Mouse (Mus musculus) naive thymus-derived CD4-positive, alpha-beta T cell, adult 2 months (primary cell): ENCODE measurements around the gene Gm49369.
"Not testable (repeated sequence)": the region's sequence is repeated elsewhere in the genome, so short reads cannot be mapped to it uniquely, and the experiment has no call there.

Experiments used
- DNase-seq: peaks from one replicate; pipeline ENCODE4 v3.0.0-alpha.2; 2011; ENCODE audit warnings: low read depth

Gene Gm49369

GRCm38 (mm10) chr7:142382567-142382966 lies at the start of gene Gm49369:
TSS of gene Gm49369 (minus strand) at chr7:142382667.
- DNase-seq: peak; percentile 13

- no peak for DNase-seq
Observed at GRCm38 (mm10) chr7:142431106-142431505, 48.6 kb upstream of the Gm49369 start.

GRCm38 (mm10) chr7:142430160-142430678 lies 47.8 kb upstream of the Gm49369 start:
- DNase-seq: no peak

- DNase-seq: no peak
Observed at GRCm38 (mm10) chr7:142428213-142428612, 45.7 kb upstream of the Gm49369 start.

GRCm38 (mm10) chr7:142425641-142426213 lies 43.3 kb upstream of the Gm49369 start:
- DNase-seq: no peak

DNA sequence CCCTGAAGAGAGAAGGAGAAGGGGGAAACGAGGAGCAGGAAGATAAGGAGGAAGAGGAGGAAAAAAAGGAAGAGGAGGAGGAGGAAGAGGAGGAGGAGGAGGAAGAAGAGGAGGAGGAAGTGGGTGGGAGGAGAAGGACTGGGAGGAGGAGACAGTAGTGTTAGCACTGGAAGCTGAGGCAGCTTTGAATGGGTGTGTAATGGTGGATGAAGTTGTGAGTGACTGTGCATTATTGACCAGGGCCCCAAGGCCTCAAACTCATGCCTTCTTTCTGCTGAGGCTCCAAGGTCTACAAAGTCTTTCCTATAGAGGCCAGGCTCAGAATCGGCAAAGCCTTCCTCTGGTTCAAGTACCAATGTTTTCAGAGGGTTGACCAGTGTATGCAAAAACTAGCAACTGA lies 39.4 kb upstream of the Gm49369 start:
- DNase-seq: no peak

- no peak for DNase-seq
Observed at GRCm38 (mm10) chr7:142419887-142420286, 37.4 kb upstream of the Gm49369 start.

DNA sequence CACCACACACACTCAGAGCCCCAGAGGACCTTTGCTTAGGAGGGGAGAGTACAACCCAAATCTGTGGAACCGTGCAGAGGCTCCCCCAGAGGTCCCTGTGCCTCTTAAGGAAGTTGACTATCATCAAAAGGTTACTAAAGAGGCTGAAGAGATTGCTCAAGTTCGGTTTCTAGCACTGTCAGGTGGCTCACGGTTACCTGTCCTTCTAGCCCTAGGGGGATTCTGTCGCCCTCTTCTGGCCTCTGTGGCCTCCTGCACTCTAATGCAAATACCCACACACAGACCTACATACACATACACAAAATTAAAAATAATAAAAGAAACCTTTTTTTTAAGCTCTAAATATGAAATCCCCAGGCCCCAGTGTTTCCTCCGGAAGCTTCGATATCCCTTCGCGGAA lies 36.2 kb upstream of the Gm49369 start:
- no peak for DNase-seq

DNA sequence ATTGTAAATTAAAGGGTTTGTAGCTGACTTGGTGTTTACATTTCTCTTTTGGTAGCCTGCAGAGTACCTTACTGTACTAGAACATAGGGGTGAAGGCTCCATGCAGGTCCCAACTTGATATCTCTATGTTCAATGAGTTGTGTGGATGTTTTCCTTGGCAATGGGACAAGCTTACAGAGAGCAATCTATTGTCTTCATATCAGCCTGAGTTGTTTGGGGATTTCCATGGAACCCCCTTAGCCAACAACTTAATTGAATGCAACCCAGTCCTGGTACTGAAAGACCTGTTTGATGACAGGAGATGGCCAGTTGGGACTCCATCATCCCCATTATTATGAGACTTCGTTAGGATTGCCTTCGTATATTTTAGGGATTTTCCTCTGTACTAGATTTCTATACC lies 35.6 kb upstream of the Gm49369 start:
- no peak for DNase-seq

GRCm38 (mm10) chr7:142416225-142416624 lies 33.8 kb upstream of the Gm49369 start:
- no peak for DNase-seq

DNA sequence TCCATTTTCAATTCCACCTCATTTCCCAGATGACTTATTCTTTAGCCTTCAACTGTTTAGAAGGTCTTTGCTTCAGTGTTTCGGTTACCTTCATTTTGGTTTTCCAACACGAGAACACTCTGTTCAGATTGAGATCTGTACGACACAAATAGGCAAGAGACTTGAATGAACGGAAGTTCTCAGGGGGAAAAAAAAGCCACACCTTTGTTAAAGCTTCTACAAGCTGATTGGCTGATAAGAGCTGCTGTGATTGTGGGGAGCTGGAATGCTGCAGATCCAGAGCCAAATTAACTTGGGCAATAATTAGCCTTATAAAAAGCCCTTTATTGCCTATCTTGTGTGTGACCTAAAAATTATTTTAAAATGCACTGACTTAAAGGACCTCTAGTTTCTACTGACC lies 32.8 kb upstream of the Gm49369 start:
- DNase-seq: no peak

GRCm38 (mm10) chr7:142413285-142413684 lies 30.8 kb upstream of the Gm49369 start:
- no peak for DNase-seq

DNA sequence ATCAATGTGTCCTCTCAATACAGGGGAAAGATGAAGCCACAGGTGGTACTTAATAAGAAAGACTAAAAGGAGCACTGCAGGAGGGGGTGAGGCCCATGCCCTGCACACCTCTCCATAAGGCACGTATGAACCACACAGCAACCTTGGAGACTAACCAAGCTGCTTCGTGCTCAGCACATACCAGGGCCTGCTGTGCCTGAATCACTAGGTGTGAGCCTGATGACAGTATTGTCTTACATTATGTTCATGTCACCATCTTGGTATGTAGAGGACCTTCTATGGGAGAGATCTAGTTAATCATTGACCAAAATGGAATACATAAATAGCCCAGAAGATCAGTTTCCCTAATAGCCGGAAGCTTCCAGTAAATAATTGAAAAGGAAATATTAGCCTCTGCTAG lies 27.1 kb upstream of the Gm49369 start:
- no peak for DNase-seq

DNA sequence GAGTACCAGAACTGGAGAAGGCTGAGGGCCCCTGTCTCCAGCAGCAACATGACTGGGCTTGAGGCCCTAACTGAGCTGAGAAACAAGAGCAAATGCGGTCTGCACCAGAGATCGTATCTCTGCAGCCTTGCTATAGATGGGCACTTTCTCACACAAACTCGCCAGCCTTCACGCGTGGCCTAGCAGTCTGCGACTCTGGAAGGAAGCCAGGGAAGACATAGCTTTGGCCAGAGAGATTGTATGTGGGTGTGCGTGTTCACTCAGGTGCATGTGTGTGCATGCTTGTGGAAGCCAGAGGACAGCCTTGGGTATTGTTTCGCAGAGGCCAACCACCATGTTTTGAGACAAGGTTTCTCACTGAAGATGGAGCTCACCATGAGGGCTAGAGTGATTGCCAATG lies 26.2 kb upstream of the Gm49369 start:
- DNase-seq: no peak

DNA sequence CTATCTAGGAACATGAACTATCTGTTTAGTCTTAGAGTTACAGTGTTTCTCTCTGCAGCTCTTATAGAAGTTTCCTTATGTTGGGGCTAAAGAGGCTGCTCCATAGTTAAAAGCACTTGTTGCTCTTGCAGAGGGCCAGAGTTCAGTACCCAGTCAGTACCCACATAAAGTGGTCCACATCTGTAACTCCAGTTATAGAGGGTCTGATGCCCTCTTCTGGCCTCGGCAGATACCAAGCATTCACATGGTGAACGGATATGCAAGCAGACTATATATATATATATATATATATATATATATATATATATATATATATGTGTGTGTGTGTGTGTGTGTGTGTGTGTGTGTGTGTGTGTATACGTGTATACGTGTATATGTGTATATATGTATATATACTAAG lies 25.5 kb upstream of the Gm49369 start:
- peak; percentile 51 for DNase-seq

- not testable (repeated sequence) for DNase-seq
Observed at GRCm38 (mm10) chr7:142405134-142405533, 22.7 kb upstream of the Gm49369 start.

GRCm38 (mm10) chr7:142403591-142403990 lies 21.1 kb upstream of the Gm49369 start:
- no peak for DNase-seq

DNA sequence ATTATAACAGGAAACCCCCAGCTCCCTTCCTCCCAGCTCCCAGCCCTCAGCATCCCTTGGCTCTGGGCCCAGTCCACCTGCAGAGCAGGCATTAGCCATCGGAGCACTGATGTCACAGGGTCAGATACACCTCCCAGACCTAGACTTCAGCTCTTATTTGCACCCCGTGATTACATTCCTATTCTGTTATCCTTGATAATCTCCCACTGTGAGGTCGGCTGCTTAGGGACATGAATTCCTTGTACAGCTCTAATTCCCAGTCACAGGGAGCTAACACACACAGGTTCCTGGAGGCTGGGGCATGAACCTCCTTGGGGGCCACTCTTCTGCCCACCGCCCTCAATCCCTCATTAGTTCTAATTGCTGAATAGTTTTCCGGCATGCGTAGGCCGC lies 18.3 kb upstream of the Gm49369 start:
- DNase-seq: no peak

DNA sequence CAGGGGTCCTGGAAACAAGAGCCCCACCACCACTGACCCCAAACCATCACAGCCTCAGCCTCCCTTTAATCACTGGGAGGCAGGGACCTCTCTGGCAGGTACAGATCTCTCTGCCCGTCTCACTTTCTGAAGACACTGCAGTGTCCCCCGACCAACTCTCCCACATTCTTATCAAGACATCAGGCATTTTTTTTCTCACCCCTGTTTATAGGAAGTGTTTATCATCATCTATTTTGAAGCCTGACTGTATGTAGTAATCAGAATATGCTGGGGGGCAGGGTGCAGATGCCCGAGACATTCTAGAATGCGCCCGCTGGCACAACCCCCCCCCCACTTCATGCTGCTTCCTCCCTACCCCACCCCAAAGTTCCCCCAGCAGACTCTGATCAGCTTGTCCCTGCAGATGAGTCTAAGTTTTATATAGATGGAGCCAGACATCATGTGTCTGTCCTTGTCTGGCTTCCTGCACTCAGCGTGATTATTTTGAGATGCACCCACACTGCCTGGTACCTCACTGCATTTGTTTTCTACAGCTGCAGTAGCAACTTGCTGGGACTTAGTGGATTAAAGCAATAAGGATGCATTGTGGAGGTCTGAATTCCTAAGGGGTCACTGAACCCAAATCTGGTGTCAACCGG lies 17.8 kb upstream of the Gm49369 start:
- DNase-seq: no peak

GRCm38 (mm10) chr7:142399250-142399649 lies 16.8 kb upstream of the Gm49369 start:
- DNase-seq: no peak

DNA sequence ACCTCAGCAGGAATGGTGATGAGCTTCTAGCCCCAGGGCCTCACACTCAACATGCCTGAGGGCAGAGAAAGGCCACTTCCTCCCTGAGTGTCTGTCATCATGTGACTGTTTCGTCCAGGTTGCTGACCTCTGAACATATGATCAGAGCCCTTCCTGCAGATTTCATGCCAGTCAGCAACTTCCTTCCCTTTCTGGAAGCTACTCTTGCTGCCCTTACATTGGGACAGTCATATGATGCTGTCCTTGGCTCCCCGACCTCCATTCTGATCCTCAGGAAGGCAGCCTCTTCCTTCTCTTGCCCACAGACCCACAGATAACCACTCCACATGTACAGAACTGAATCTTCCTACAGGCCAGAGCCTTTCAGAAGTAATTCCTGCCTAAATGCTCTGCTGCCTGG lies 15.6 kb upstream of the Gm49369 start:
- DNase-seq: no peak

GRCm38 (mm10) chr7:142396611-142397010 lies 14.1 kb upstream of the Gm49369 start:
- DNase-seq: no peak

- DNase-seq: no peak
Observed at GRCm38 (mm10) chr7:142395472-142395871, 13.0 kb upstream of the Gm49369 start.
